Mouse (Mus musculus) frontal cortex, adult 2 months (tissue): ENCODE results near the gene Amigo3. TPM values are rescaled to one million over a fixed set of nuclear protein-coding genes. Genes with fewer than 3 reads are reported as not detected.

ENCODE experiments used
- DNase-seq, 2 experiments: peaks; one replicate each; pipeline ENCODE4 v3.0.0; 2022; ENCODE audit warnings: low spot score in 1 of 2; ENCODE audit errors: extremely low spot score in 1 of 2
- polyA plus RNA-seq: library from polyadenylated mRNA; depleted of rRNA; stranded (reverse); fragments of >200 nt; gene quantifications from 2 replicates; pipeline ENCODE4 v1.2.3, GENCODE M21; 2012

Gene Amigo3
- polyA plus RNA-seq, 1 experiment, result 1.4 TPM

DNA sequence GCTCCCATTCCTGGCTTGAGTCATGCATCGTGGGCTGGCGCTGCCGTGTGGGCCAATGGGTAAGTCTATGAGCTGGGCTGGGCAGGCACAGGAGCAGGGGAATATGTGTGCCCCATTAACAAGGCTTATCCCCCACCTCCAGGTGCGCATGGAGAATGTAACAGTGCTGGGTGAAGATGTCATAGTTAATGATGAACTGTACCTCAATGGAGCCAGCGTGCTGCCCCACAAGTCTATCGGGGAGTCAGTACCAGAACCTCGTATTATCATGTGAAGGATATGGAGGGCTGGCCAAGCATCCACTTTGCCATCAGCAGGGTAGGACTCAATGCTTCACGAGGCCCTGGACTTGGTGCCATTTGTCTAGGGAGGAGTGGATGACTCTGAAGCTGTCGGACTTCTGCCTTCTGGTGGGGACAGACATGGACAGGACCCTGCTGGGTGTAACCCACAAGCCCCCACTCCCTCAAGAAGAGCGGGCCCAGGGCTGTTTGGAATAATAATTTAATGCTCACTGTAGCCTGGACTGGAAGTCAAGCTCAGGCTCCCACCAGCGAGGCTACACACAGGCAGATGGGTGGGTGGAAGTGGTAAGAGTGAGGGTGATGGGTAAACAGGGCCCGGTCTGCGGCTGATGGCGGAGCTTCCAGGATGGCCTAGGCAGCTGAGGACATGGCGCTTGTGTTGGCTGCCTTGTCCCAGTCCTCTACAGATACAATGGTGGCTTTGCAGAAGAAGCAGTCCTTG is 1.6 kb upstream of the Amigo3 start:
- no peak for DNase-seq

DNA sequence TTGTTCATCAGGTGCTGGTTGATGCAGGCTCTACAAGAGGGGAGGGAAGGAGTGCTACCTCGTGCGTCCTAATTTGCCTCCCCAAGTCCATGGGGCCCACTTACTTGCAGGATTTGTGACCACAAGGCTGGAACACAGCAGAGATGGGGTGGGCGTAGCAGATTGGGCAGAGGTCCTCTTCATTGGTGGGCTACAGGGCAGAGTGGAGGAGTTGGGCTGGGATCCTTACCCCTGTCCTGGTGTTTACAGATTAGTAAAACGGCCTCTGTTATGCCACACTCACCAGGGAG is 1.1 kb upstream of the Amigo3 start:
- DNase-seq, result no peak

DNA sequence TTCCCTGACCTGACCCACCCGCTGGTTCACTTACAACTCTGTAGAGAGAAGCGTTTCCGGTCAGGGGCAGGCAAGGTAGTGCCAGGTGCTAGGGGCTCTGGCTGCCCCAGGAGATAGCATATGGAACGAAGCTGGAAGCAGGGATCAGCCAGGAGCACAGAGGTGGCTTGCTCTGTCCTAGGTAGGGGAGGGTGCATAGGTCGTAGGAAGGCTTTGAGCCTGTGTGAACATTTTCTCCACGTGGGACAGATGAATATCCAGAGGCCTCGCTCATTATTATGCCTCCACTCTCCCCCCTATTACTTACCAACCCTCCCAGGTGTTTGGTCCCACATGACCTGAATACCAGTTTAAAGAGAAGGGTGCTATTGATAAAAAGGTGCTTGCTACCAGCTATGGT is 548 bp upstream of the Amigo3 start:
- no peak for DNase-seq

DNA sequence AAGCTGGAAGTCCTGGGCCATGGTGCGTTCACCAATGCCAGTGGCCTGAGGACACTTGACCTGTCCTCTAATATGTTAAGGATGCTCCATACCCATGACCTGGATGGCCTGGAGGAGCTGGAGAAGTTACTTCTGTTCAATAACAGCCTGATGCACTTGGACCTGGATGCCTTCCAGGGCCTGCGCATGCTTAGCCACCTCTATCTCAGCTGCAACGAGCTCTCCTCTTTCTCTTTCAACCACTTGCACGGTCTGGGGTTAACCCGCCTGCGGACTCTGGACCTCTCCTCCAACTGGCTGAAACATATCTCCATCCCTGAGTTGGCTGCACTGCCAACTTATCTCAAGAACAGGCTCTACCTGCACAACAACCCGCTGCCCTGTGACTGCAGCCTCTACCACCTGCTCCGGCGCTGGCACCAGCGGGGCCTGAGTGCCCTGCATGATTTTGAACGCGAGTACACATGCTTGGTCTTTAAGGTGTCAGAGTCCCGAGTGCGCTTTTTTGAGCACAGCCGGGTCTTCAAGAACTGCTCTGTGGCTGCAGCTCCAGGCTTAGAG is 786 bp downstream of the Amigo3 start:
- no peak for DNase-seq

DNA sequence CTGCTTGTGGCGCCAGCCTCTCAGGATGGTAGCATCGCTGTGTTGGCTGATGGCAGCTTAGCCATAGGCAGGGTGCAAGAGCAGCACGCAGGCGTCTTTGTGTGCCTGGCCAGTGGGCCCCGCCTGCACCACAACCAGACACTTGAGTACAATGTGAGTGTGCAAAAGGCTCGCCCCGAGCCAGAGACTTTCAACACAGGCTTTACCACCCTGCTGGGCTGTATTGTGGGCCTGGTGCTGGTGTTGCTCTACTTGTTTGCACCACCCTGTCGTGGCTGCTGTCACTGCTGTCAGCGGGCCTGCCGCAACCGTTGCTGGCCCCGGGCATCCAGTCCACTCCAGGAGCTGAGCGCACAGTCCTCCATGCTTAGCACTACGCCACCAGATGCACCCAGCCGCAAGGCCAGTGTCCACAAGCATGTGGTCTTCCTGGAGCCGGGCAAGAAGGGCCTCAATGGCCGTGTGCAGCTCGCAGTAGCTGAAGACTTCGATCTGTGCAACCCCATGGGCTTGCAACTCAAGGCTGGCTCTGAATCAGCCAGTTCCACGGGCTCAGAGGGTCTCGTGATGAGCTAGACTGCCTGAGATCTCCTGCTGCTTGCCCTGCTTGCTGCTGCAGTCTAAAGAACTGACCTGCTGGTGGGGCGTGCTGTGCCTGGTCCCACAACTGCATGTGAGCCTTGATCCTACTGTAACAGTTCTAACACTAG is 1.5 kb downstream of the Amigo3 start:
- no peak for DNase-seq

DNA sequence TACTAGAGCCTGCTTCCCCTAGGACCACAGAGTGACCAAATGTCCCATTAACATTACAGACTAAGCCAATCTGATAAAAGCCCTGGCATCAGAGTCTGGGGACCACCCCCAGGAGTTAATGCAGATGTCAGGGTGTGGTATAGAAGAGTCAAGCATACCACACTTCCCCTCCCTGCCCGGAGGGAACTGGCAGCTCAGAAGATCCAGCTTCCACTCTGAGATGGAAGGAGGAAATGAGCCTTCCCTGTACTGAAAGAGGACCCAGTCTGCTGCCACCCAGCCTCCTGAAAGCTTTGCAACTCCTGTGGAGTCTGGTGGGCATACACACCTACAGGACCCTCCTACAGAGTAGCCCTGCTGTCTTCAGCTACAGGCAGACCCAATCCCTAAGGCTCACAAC is 2.1 kb downstream of the Amigo3 start:
- DNase-seq, result no peak

DNA sequence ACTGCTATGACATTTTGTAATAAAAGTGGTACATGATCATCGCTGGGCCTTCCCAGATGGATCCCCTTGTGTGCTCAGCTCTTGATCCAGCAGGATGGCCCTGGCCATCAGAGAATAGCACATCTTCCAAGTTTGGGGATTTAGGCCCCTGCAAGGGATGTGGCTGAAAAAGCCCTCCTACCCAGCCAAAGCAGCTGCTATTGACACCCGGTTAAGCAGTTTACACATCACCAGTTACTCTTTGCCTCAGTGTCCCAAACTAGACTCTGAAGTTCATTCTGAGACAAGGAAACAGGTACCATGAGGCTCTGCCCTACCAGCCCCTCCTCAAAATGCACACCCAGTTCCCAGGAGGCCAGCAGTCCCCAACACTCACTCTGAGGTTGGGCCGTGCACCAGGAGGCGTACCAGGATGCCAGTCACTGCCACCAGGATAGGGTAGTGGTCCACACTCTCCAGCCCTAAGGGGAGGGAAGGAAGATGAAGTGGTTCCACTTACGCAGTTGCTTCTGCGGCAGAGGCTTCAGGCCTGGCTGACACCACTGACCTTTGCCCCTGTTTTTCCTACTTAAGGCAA is 2.8 kb downstream of the Amigo3 start:
- no peak for DNase-seq

DNA sequence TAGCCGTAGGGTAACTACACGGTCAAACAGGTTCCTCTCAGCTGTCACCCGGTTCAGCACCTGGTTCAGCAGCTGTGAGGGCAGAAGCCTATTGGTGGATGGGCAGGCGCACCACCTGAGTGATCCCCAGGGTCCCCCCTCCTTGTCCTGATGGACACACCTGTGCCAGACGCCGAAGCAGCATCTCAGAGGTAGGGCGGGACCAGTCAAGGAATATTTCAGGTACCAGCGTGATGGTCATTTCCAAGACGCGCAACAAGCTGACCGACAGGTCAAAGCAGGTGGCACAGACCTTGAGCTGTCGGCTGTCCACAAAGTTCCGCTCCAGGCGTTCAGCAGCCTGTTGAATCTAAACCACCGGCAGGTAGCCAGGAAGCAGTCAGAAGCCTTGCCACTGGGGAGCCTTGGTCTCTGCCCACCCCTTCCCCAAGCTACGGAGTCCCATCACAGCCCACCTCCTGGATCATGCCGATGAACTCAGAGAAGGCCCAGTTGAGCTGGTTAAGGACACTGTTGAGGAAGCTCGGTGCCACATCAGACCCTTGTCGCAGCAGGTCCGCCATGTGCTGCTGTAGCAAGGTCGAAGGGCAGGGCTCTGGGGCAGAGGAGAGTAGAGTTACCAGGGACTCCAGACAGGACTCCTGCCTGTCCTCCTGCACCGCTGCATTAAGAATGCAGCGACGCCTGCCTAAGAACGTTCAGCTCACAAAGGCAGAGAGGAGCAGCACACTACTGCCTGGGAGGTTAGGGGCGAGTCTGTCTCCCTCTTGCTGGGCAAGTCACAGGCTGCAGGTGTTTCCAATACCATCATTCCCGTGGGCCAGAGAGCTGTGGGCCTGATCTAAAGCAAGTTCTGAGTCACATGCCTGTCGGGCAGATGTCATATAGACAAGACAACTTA is 3.7 kb downstream of the Amigo3 start:
- no peak for DNase-seq

DNA sequence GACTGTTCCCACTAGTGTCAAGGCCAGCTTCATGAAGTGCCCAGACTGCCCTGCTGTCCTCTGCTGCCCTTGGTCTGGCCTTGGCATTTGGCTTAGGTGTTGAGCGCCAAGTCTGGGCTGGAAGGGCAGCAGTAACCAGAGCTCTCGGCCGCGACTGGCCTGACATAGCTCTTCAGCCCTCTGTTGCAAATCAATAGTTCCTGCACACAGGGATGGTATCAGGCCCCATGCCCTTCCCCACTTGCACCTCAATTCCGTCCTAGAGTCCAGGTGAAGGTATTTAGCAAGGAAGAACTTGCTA is 4.3 kb downstream of the Amigo3 start:
- DNase-seq, result no peak

DNA sequence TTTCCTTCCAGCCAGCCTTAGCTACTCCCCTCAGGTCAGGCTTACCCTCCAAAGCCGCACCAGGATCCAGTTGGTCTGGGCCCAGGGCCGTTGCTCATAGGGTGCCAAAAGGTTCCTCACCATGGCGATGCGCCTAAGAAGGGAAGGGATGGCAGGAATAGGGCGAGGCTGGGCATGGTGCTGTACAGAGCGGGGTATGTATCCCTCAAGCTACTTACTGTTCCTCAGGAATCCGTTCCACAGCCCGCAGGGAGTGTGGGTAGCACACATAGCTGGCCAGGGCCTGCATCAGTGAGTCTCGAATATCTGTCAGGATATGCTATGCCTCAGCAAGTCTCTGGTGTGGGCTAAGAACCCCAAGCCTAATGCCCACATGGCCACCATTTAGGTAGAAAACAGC is 5.3 kb downstream of the Amigo3 start:
- no peak for DNase-seq

DNA sequence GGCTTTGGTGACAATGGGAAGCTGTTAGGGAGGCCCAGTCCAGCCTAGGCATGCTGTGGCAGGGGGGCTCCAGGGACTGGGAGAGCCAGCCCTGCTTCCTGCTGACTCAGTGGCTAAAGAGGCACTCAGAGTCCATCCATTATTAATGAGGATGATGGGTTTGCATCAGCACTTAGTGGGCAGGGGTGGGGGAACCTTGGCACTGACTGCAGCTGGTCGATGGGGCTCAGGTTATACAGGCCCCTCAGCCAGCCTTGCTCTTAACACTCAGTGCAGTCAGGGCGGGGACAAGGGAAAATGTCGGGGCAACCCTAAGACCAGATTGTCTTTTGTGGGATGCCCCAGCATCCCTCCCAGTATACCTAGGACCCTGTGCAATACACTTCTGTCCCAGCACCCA is 9.2 kb downstream of the Amigo3 start:
- no peak for DNase-seq

DNA sequence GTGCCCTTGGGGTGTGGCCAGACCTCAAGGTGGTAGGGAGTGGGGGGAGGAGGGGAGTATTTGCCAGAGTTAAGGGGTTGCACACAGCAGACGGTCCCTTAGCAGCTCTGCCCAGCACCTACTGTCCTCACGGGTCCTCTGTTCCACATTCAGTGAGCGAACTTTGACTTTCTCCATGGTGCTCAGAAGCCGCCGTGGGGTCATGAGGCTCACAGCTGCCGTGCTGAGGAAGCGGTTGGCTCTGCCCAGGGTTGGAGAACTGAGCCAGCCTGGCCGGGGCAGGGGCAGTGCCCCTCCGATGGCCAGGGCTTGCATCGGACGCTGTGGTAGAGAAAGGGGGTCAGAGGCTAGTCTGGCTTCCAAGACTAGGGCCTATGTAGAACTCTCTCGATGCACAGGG is 10.4 kb downstream of the Amigo3 start:
- DNase-seq, result no peak

DNA sequence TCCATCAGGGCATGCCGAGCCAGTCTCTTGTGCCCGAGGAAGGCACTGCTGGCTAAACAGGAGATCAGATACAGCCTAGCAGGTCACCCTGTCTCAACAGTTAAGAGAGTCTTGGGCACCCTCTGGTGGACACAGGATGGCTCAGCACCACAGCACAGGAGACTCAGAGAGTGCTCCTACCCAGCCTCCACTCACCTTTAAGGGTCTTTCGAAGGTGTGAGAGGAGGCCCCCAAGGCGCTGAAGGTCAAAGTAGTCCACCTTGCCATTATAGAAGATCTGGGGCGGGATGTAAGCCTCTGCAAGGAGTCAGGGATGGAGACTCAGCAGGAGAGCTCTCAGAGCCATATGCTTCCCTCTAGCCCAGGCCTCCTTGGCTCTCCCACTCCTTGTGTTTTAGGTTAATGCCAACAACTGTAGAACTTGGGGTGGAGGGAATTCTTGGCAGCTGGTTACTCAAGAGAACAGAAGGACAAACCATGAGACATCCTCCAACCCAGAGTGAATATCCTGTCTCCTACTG is 12.6 kb downstream of the Amigo3 start:
- peak in 1 of 2 experiments; percentile 84 for DNase-seq

DNA sequence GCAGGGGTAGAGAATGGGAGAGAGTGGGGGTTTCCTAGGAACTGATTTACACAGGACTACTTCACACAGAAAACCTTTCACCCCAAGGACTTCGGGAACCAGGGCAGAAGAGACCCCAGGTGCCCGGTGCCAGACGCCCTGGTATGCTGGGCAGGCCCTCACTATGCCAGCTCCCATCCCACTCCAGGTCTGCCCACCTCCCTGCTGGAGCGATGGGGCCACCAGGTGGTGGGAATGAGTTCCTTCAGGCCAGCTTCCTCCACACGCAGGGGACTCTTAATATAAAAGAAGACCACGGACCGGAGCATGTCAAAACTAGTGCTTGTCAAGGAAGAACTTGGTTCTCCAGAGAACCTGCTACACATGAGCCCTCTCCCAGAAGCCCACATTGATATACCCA is 14.2 kb downstream of the Amigo3 start:
- DNase-seq, result no peak

DNA sequence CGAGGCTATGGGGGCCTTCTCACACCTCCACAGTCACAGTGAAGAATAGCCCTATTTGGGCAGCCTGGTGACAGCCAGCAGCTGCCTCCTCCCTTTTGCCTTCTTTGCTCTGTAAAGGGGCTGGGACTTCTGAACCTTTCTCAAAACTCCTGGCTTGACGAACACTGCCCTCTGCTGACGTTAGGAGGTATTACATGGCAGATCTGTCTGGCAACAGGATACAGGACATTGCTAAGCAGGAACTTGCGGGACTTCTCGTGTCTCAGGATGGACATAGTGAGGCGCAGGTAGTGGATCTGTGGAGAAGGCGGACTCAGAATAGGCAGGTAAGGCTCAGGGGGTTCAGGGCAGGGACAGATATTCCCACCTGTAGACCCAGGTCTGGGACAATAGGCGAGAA is 14.9 kb downstream of the Amigo3 start:
- DNase-seq, result peak in 1 of 2 experiments; percentile 94

DNA sequence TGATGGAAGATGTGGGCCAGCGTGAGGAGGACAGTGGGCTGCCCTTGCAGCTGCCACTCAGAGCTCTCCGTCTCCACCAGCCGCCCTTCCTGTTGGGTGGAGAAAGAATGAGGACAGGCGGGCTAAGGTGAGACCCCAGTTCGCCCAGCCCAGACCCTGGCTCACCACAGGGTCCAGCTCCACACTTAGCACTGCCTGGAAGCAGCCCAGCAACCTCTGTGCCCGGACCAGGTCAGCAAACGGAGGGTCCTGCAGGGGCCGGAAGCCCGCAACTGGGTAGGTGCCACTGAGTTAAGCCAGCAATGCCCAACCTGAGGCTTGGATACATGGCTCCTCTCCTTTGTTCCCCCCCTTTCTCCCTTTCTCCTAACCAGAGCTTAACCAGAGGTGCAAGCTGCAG is 16.0 kb downstream of the Amigo3 start:
- DNase-seq, result no peak

DNA sequence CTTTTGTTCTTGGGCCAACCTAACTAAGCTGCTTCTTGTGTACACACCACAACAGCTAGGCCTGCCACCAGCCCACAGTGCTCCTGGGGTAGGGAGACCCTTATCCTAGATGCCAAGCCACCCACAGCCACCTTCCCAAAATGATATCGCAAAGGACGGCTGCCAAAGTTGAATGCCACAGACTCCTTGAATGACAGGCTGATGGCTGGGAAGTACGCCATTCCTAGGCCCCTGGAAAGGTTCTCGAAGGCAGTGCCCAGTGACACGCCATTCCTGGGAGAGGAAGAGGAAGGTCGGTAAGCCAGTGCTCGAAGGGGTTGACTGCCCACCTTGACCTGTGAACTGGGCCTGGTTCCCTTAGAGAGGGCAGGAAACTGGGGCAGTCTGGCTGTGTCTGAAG is 16.6 kb downstream of the Amigo3 start:
- DNase-seq, result no peak

DNA sequence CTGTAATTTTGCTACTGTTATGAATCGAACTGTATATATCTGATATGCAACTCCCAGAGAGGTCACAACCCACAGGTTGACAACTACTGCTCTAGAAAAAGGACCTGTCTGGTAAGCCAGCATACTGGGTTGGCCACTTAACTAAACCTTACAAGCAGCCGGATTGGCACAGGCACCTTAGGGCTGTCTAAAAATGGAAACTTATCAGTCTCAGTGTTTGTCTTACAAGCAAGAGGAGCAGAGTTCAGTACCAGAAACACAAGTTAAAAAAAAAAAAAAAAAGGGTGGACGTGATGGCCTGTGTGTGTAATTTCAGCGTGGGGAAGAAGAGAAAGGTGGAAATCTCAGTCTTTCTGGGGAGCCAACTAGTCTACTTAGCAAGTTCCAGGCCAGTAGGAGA is 18.8 kb downstream of the Amigo3 start:
- no peak for DNase-seq

DNA sequence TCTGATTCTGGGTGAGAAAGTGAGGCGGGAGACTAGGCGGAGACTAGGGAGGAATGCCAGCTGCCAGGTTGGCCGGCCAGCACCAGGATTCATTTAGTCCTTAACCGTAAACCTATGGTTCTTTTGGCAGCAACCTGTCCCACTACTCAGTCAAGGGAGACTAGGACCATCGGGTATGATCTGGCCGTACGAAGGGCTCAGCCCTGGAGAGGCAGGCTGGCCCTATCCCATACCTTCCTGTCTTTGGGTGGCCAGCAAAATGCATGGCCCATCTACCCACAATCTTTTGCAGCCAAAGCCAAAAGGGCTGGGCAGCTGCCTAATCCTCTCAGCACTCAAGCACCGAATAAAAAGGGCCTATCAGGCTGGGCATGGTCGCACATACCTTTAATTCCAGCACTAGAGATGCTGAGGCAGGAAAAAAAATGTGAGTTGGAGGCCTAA is 19.5 kb downstream of the Amigo3 start:
- DNase-seq, result no peak

DNA sequence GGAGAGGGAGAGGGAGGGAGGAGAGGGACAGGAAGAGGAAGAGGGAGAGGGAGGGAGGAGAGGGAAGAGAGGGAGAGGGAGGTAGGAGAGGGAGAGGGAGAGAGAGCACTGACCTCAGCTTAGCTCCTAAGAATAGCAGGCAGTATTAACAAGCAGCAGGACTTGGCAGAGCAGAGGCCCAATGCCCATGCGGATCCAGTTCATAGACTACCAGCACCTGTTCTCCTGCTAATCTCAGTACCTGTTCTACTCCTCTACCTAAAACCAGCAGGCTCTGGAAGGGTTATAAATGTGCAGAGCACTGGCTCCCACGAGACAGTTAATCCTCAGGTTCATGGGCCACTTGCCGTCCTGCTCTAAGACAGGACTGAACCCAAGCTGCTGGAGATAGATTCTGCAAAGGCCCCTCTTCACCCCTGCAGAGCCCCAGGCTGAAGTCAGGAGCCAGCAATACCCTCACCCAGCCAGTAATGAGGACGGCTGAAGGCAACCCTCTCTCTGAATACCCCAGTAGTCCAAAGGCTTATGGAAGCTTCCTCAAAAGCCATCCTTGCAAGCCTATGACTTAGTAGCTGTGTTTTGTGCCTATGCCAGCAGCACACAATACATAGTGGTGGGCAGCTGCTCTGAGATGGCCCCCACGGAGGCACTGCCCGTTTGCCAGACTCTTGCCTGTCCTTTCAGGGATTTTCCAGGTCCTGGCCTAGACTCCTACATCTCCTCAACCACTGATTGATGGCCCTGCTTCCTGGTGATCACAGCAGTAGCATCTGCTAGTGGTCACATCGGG is 20.4 kb downstream of the Amigo3 start:
- DNase-seq, result no peak
